Mouse (Mus musculus) R1 (cell line): ENCODE results near the gene Dap.

Experiments
- DNase-seq: peaks from one replicate; pipeline ENCODE4 v3.0.0-alpha.2; 2018; ENCODE audit warnings: low read depth, low spot score

Gene Dap

GRCm38 (mm10) chr15:31302293-31302990, 78.3 kb downstream of the Dap start:
- DNase-seq = no peak

DNA sequence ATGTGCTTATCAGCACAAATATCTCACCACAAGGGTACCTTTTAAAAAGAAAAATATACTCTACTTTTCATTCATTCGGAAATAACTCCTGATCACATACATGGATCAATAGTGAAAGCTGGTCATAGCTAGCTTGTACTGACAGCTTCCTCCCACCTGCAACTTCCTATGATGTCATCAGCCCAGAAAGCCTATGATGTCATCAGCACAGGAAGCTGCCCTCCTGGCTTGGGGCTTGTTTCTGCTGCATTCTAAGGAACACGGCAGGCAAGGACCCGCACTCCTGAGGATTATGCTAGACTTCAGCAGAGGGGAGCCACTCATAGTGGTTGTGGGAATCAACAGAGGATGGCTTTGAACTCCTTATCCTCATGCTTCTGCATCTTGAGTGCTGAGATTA, 80.2 kb downstream of the Dap start:
- DNase-seq = no peak

- no peak for DNase-seq
These were observed 81.1 kb downstream of the Dap start for GRCm38 (mm10) chr15:31305181-31305580.

DNA sequence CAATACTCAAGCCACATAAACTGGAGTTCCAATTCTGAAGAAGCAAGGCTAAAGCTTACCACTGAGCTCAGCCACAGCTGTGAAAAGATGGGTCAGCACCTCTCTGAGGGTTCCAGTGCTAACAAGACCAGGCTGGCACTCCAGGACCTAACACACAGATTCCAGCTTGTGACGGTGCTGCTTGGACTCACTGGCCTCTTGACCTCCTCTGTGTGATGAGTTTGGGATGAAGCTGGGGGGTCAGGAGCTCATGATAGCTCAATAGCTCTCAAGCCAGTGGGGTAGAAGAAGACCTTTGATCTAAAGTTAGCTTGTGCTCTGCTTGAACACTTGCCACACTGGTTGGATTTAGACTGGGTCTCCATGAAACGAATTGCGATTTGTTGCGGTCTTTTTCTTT, 82.6 kb downstream of the Dap start:
- DNase-seq = no peak

- DNase-seq = peak; percentile 92
These were observed 85.4 kb downstream of the Dap start for GRCm38 (mm10) chr15:31309526-31309925.

GRCm38 (mm10) chr15:31312001-31312400, 87.9 kb downstream of the Dap start:
- DNase-seq = no peak

DNA sequence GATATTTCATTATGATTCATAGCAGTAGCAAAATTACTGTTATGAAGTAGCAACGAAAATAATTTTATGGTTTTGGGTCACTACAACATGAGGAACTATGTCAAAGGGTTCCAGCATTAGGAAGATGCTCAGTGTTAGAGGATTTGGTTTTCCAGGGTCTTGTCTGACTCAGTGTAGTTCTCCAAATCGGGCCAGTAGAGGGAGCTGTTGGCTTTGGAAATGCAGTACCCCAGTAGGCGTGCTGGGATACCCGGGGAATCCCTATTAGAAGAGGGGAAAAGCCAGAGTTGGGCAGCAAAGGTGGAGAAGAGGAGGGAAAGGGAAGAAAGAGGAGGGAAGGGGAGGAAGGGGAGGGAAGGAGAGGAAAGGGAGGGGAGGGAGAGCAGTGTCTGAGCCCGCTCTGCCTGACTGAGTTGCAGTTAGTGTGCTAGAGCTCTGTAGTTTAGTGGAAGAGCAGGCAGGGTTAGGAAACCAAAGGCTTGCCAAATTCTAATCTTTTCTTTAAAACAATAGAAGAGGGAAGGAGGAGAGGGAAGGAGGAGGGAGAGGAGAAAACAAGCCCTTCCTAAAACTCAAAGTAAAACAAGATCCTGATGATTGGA, 91.6 kb downstream of the Dap start:
- DNase-seq = peak; percentile 88

DNA sequence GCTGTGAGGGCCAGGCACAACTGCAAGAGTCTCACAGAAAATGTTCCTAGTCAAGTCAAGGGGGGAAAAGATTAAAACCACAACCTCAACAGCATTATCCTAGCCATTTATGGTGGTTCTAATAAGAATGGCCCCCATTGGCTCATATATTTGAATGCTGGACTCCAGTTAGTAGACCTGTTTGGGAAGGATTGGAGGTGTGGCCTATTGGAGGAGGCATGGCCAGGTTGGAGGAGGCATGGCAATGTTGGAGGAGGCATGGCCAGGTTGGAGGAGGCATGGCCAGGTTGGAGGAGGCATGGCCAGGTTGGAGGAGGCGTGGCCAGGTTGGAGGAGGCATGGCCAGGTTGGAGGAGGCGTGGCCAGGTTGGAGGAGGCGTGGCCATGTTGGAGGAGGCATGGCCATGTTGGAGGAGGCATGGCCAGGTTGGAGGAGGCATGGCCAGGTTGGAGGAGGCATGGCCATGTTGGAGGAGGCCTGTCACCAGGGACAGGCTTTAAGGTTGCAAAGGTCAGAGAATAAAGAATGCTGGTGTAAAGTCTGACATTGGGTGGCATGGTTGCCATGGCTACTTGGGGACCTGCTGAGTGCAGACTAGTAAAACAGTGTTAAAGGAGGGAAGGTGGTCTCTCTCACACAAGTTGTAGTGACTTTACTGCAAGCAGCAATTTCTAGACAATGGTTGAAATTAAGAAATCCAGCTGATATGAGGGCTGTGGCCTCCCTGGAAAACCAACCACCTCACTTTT, 93.1 kb downstream of the Dap start:
- peak; percentile 87 for DNase-seq

DNA sequence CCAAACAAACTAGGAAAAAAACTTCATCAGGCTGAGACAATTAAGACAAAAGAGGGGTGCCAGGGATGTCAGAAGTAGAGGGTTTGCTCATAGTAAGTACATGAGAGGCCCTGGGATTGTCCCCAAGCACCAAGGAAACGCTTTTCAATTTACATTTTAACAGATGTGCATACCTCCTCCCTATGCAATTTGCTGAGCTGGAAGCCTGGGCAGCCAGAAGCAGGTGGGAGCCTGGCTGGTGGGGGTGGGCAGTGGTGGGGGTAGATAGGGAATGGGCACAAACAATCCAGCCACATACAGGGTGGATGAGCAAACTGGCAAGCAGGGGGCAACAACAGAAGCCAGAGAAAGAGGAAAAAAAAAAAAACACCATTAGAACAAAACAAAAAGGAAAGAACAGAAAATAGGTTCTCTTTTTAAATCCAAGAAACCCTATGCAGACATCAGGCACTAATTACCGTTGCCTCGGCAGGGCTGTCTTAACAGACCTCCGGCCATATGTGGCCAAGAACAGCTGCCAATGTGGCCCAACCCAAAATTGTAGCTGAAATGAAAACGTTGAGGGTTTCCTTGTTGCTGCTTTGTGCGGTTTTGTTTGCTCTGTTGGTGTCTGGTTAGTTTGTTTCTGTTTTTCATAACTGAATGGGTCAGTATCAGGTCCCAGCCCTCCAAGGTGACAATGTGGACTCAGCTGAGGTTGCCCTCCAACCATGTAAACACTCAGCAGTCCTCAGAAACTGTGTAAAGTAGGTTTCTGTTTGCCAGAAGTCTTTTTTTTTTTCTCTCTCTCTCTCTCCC, 94.2 kb downstream of the Dap start:
- DNase-seq = peak; percentile 32

DNA sequence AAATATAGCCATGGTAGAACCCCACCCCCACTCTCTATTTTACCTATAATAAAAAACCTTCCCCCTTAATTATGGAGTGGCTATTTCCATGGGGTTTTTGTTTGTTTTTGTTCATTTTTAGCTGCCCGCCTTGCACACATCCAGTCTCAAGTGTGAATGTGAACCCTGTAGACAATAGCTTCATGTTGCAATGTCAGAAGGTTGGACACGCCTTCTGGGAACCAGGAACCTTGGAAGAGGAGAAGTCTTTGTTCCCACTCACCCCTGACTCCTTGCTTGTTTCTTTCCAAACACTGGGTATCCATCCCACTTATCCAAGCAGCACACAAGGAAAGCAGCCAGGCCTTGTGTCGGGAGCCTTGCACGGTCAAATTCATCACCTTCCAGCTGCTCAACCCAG, 94.9 kb downstream of the Dap start:
- no peak for DNase-seq

DNA sequence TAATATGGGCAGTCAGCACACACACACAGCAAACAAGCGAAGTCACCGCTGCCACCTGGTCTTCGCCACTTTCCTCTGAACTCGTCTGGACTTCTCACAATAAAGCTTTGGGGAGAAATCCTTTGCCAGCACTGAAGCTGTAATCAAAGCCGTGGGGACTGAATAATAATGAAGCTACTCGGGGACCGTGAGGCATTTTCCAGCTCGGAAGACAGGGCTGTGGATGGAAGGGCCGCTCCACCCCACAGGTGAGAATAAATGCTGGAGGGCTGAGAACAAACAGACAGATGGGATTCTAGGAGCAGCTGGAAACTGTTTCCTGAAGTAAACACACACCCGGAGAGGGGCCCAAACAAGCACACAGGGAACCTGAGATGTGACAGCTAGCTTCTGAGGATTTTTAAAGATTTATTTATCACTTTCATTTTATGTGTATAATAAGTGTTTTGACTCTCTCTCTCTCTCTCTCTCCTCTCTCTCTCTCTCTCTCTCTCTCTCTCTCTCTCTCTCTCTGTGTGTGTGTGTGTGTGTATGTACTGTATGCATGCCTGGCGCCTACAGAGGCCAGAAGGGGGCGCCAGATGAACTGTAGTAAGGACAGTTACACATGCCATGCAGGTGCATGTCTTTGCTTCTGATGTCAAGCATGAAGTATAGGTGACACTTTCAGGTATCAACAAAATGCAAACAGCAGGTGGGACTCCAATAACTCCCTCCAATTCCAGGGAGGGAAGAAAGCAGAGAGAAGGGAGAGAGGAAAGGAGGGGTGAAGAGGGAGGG, 96.7 kb downstream of the Dap start:
- peak; percentile 58 for DNase-seq

DNA sequence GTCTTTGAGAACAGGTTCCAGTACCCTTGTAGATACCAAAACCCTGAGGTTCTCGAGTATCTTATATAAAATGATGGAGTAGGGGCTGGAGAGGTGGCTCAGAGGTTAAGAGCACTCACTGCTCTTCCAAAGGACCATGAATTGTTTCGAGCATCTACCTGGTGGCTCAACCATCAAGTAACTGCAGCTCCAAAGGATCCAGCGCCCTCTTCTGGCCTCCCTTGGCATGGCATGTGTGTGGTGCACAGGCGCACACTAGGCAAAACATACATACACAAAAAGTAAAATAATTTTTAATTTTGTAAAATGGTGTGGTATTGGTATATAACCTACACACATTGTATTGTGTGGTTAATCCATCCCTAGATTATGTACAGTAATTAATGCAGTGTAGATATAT, 99.6 kb downstream of the Dap start:
- DNase-seq = peak; percentile 67
